Mouse (Mus musculus) midbrain, embryonic 10.5 days (tissue): Measurements from ENCODE around the gene Fhad1. TPM values are rescaled to one million over a fixed set of nuclear protein-coding genes. Genes with fewer than 3 reads are reported as not detected.

Source experiments
- DNase-seq: peaks from one replicate; pipeline ENCODE4 v3.0.0-alpha.2; 2017; ENCODE audit warnings: low spot score
- H3K27ac ChIP-seq: fragments of 300-500 bp; sonication (generic); replicated peaks from 2 replicates; pipeline ENCODE4 v1.5.1; 2016; ENCODE audit warnings: mild to moderate bottlenecking
- H3K27me3 ChIP-seq: fragments of 300-500 bp; sonication (generic); 2 replicates; pipeline ENCODE4 v1.6.1; 2016; ENCODE audit warnings: low read depth, mild to moderate bottlenecking; ENCODE audit not compliant: poor library complexity, severe bottlenecking
- H3K36me3 ChIP-seq: fragments of 300-500 bp; sonication (generic); 2 replicates; pipeline ENCODE4 v1.6.1; 2016; ENCODE audit warnings: mild to moderate bottlenecking, moderate library complexity
- H3K4me1 ChIP-seq: fragments of 300-500 bp; sonication (generic); 2 replicates; pipeline ENCODE4 v1.6.1; 2016
- H3K4me3 ChIP-seq: fragments of 300-500 bp; sonication (generic); 2 replicates; pipeline ENCODE4 v1.5.1; 2016; ENCODE audit warnings: mild to moderate bottlenecking, moderate library complexity
- H3K9me3 ChIP-seq: fragments of 300-500 bp; sonication (generic); replicated peaks from 2 replicates; pipeline ENCODE4 v1.6.1; 2016; ENCODE audit warnings: mild to moderate bottlenecking
- WGBS: fragments of 180-500 bp; shearing (Covaris S2); methylation state at CpG from one replicate; pipeline ENCODE4 v1.1.7; 2016; 5-methylcytosine and 5-hydroxymethylcytosine counted together
- polyA plus RNA-seq: library from polyadenylated mRNA; unstranded; fragments of >200 nt; fragmentation: Nextera tagmentation; extraction: Ambion mirVana; gene quantifications from 2 replicates; pipeline ENCODE4 v1.2.1, GENCODE M21; 2016

Gene Fhad1
- polyA plus RNA-seq, 1 experiment from 2014 or later, result 1.6 TPM

GRCm38 (mm10) chr4:141938535-141938934 lies 76.3 kb downstream of the Fhad1 start:
- no peak overlapping the region for H3K4me3 ChIP-seq
- no peaks in the 10 kb centered on the region for H3K36me3 ChIP-seq
- no peak for DNase-seq
- H3K9me3 ChIP-seq, result no peaks in the 10 kb centered on the region
- WGBS, result 76% methylated on average over 4 of the region's 4 CpGs
- peaks cover 16% of the 10 kb centered on the region for H3K4me1 ChIP-seq
- H3K27me3 ChIP-seq, result no peaks in the 10 kb centered on the region
- no peak overlapping the region for H3K27ac ChIP-seq

GRCm38 (mm10) chr4:141932785-141933574 lies 81.9 kb downstream of the Fhad1 start:
- 58% methylated on average over 14 of the region's 14 CpGs for WGBS
- Histone ChIP-seq H3K4me3 (peak overlapping the region; percentile 7; the same call in 1 of the 2 replicates), H3K36me3 (no peaks in the 10 kb centered on the region), H3K27ac (peak overlapping the region; percentile 77), H3K4me1 (peaks cover 38% of the 10 kb centered on the region), H3K9me3 (no peaks in the 10 kb centered on the region), H3K27me3 (no peaks in the 10 kb centered on the region)
- peak; percentile 67 for DNase-seq

- Histone ChIP-seq H3K9me3 (no peaks in the 10 kb centered on the region), H3K27ac (0 out of 2 replicates have a peak overlapping the region, but pooled peaks have one; percentile 77), H3K36me3 (no peaks in the 10 kb centered on the region), H3K27me3 (no peaks in the 10 kb centered on the region), H3K4me3 (no peak overlapping the region), H3K4me1 (peaks cover 36% of the 10 kb centered on the region)
- no peak for DNase-seq
- WGBS, result 89% methylated on average over 5 of the region's 5 CpGs
These were observed 83.4 kb downstream of the Fhad1 start for GRCm38 (mm10) chr4:141931526-141931925.

GRCm38 (mm10) chr4:141930001-141930400 lies 84.9 kb downstream of the Fhad1 start:
- H3K27ac ChIP-seq, result peak overlapping the region; percentile 33; the same call in 1 of the 2 replicates
- 66% methylated on average over 11 of the region's 11 CpGs for WGBS

GRCm38 (mm10) chr4:141928881-141929281 lies 86.0 kb downstream of the Fhad1 start:
- no peak overlapping the region for H3K27ac ChIP-seq

More at GRCm38 (mm10) chr4:141930001-141930400, 84.9 kb downstream of the Fhad1 start:
- H3K27me3 ChIP-seq, result no peaks in the 10 kb centered on the region
- H3K4me1 ChIP-seq, result peaks cover 36% of the 10 kb centered on the region
- H3K4me3 ChIP-seq, result no peak overlapping the region
- no peaks in the 10 kb centered on the region for H3K36me3 ChIP-seq
- H3K9me3 ChIP-seq, result no peaks in the 10 kb centered on the region
- no peak for DNase-seq

GRCm38 (mm10) chr4:141925781-141926345 lies 89.0 kb downstream of the Fhad1 start:
- DNase-seq, result no peak
- Histone ChIP-seq H3K27me3 (no peaks in the 10 kb centered on the region), H3K27ac (no peak overlapping the region), H3K9me3 (no peaks in the 10 kb centered on the region), H3K36me3 (no peaks in the 10 kb centered on the region), H3K4me3 (no peak overlapping the region), H3K4me1 (peaks cover 13% of the 10 kb centered on the region)
- 83% methylated on average over 5 of the region's 5 CpGs for WGBS

More at GRCm38 (mm10) chr4:141928881-141929281, 86.0 kb downstream of the Fhad1 start:
- no peak for DNase-seq
- peaks cover 36% of the 10 kb centered on the region for H3K4me1 ChIP-seq
- WGBS, result 68% methylated on average over 7 of the region's 7 CpGs
- no peaks in the 10 kb centered on the region for H3K9me3 ChIP-seq
- H3K27me3 ChIP-seq, result no peaks in the 10 kb centered on the region
- H3K4me3 ChIP-seq, result no peak overlapping the region
- H3K36me3 ChIP-seq, result no peaks in the 10 kb centered on the region

- peaks cover under 1% of the 10 kb centered on the region for H3K4me1 ChIP-seq
- no peaks in the 10 kb centered on the region for H3K9me3 ChIP-seq
- no peak overlapping the region for H3K4me3 ChIP-seq
- H3K27me3 ChIP-seq, result no peaks in the 10 kb centered on the region
- no peak overlapping the region for H3K27ac ChIP-seq
- 90% methylated on average over 11 of the region's 11 CpGs for WGBS
- no peak for DNase-seq
- no peaks in the 10 kb centered on the region for H3K36me3 ChIP-seq
These were observed 90.9 kb downstream of the Fhad1 start for GRCm38 (mm10) chr4:141923961-141924360.

GRCm38 (mm10) chr4:141920391-141920790 lies 94.5 kb downstream of the Fhad1 start:
- DNase-seq, result no peak
- Histone ChIP-seq H3K9me3 (no peaks in the 10 kb centered on the region), H3K27me3 (no peaks in the 10 kb centered on the region), H3K36me3 (no peaks in the 10 kb centered on the region), H3K4me1 (peaks cover 22% of the 10 kb centered on the region), H3K27ac (no peak overlapping the region), H3K4me3 (no peak overlapping the region)
- WGBS, result 88% methylated on average over 10 of the region's 10 CpGs

GRCm38 (mm10) chr4:141917735-141918419 lies 97.0 kb downstream of the Fhad1 start:
- Histone ChIP-seq H3K4me1 (peaks cover 41% of the 10 kb centered on the region), H3K27ac (peak overlapping the region; percentile 59; the same call in 1 of the 2 replicates), H3K4me3 (no peak overlapping the region), H3K36me3 (no peaks in the 10 kb centered on the region), H3K9me3 (no peaks in the 10 kb centered on the region), H3K27me3 (no peaks in the 10 kb centered on the region)
- 81% methylated on average over 7 of the region's 7 CpGs for WGBS
- no peak for DNase-seq

GRCm38 (mm10) chr4:141914040-141914439 lies 100.8 kb downstream of the Fhad1 start:
- peak overlapping the region; percentile 71 for H3K27ac ChIP-seq
- 36% methylated on average over 7 of the region's 7 CpGs for WGBS

GRCm38 (mm10) chr4:141913201-141913993 lies 101.5 kb downstream of the Fhad1 start:
- Histone ChIP-seq H3K9me3 (no peaks in the 10 kb centered on the region), H3K4me1 (peaks cover 36% of the 10 kb centered on the region), H3K27me3 (no peaks in the 10 kb centered on the region), H3K36me3 (no peaks in the 10 kb centered on the region), H3K27ac (peak overlapping the region; percentile 71), H3K4me3 (no peak overlapping the region)
- no peak for DNase-seq
- WGBS, result 80% methylated on average over 13 of the region's 13 CpGs

More at GRCm38 (mm10) chr4:141914040-141914439, 100.8 kb downstream of the Fhad1 start:
- no peak overlapping the region for H3K4me3 ChIP-seq
- peaks cover 41% of the 10 kb centered on the region for H3K4me1 ChIP-seq
- H3K36me3 ChIP-seq, result no peaks in the 10 kb centered on the region
- no peaks in the 10 kb centered on the region for H3K9me3 ChIP-seq
- no peak for DNase-seq
- no peaks in the 10 kb centered on the region for H3K27me3 ChIP-seq

GRCm38 (mm10) chr4:141904710-141905109 lies 110.2 kb downstream of the Fhad1 start:
- Histone ChIP-seq H3K9me3 (no peaks in the 10 kb centered on the region), H3K4me1 (peaks cover 48% of the 10 kb centered on the region), H3K27me3 (no peaks in the 10 kb centered on the region; the same call in 1 of the 2 replicates), H3K27ac (peak overlapping the region; percentile 97), H3K36me3 (no peaks in the 10 kb centered on the region), H3K4me3 (no peak overlapping the region)
- WGBS, result 86% methylated on average over 9 of the region's 9 CpGs
- DNase-seq, result no peak
